Mouse (Mus musculus) midbrain, embryonic 12.5 days (tissue): Measurements from ENCODE around the gene Wee2. TPM values are rescaled to one million over a fixed set of nuclear protein-coding genes. Genes with fewer than 3 reads are reported as not detected.

Experiments used
- ATAC-seq: fragments of 200-750 bp; cut with Nextera tagmentation; 2 replicates; pipeline ENCODE4 v1.8.0; 2017; ENCODE audit warnings: low read depth, moderate TSS enrichment, moderate library complexity; ENCODE audit not compliant: low FRiP score
- H3K27ac ChIP-seq: fragments of 300-500 bp; sonication (generic); replicated peaks from 2 replicates; pipeline ENCODE4 v1.5.1; 2016; ENCODE audit warnings: mild to moderate bottlenecking
- H3K27me3 ChIP-seq: fragments of 300-500 bp; sonication (generic); 2 replicates; pipeline ENCODE4 v1.6.1; 2016; ENCODE audit warnings: mild to moderate bottlenecking
- H3K36me3 ChIP-seq: fragments of 300-500 bp; sonication (generic); 2 replicates; pipeline ENCODE4 v1.6.1; 2016
- H3K4me1 ChIP-seq: fragments of 300-500 bp; sonication (generic); 2 replicates; pipeline ENCODE4 v1.6.1; 2016
- H3K4me2 ChIP-seq: fragments of 300-500 bp; sonication (generic); replicated peaks from 2 replicates; pipeline ENCODE4 v1.6.1; 2016; ENCODE audit warnings: mild to moderate bottlenecking, moderate library complexity
- H3K4me3 ChIP-seq: fragments of 300-500 bp; sonication (generic); 2 replicates; pipeline ENCODE4 v1.5.1; 2016; ENCODE audit warnings: mild to moderate bottlenecking
- H3K9ac ChIP-seq: fragments of 300-500 bp; sonication (generic); replicated peaks from 2 replicates; pipeline ENCODE4 v1.6.1; 2016; ENCODE audit warnings: mild to moderate bottlenecking, moderate library complexity
- H3K9me3 ChIP-seq: fragments of 300-500 bp; sonication (generic); 2 replicates; pipeline ENCODE4 v1.6.1; 2016; ENCODE audit warnings: mild to moderate bottlenecking
- WGBS: fragments of 180-500 bp; shearing (Covaris S2); methylation state at CpG from one replicate; pipeline ENCODE4 v1.1.7; 2016; 5-methylcytosine and 5-hydroxymethylcytosine counted together
- polyA plus RNA-seq: library from polyadenylated mRNA; unstranded; fragments of >200 nt; fragmentation: Nextera tagmentation; extraction: Ambion mirVana; gene quantifications from 2 replicates; pipeline ENCODE4 v1.2.1, GENCODE M21; 2016

Gene Wee2
- polyA plus RNA-seq, 1 experiment from 2014 or later, result not detected

DNA sequence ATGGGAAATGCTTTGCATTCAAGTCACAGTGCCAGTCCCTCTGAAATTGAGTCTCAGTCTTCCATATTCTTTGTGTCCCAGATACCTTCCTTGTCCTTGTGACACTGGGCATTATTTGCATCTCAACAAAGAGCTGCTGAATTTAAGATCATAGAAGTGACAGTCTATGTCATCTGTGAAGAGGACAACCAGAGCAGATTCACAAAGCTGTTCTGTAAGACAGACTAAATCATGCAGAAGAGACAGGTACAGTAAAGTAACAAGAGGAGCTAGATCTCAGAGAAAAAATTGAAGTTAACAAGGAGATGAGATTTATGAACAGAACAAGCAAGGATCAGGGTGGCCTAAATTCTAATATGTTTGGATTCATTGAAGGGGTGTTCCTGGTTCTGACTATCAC lies 52.0 kb downstream of the Wee2 start, which contains the start of gene Tas2r137:
Gene Tas2r137, plus strand, starts transcription at position 301 of the 400 bp plus-strand sequence.
- no peak within 1 kb of the TSS for H3K4me2 ChIP-seq
- no peaks in the 10 kb centered on the region for H3K27me3 ChIP-seq
- no peak within 1 kb of the TSS for H3K9ac ChIP-seq
- peaks cover 3% of the 10 kb centered on the region; the same call in 1 of the 2 replicates for H3K36me3 ChIP-seq
- H3K4me3 ChIP-seq, result no peak within 1 kb of the TSS
- no peaks in the 10 kb centered on the region for H3K4me1 ChIP-seq
- no peak for ATAC-seq
- no peaks in the 10 kb centered on the region for H3K9me3 ChIP-seq
- H3K27ac ChIP-seq, result no peak within 1 kb of the TSS

DNA sequence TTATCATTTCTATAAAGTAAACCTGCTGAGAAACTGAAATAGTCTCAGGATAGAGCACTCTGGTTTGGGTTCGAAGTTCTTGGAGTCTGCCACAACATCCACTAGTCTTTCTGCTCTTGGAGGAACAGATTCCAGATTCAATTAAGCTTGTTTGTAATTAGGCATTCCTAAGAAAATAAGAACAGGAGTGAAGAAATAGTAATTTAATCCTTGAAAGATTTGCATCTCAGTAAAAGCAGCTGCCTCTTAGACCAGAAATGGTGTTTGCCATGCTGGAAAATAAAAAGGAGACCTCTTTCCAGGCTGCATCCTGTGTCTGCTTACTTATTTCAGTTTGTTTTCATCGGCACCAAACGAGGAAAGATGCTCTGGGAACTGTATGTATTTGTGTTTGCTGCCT lies 54.3 kb downstream of the Wee2 start, which contains the start of gene Tas2r108:
Gene Tas2r108, plus strand, starts transcription at position 301 of the 400 bp plus-strand sequence.
- WGBS, result 87% methylated on average over 3 of the region's 3 CpGs
- no peak within 1 kb of the TSS for H3K4me3 ChIP-seq
- H3K27me3 ChIP-seq, result no peaks in the 10 kb centered on the region
- no peak within 1 kb of the TSS for H3K27ac ChIP-seq
- no peak within 1 kb of the TSS for H3K9ac ChIP-seq
- no peak within 1 kb of the TSS for H3K4me2 ChIP-seq
- H3K9me3 ChIP-seq, result no peaks in the 10 kb centered on the region
- no peak for ATAC-seq
- no peaks in the 10 kb centered on the region for H3K4me1 ChIP-seq
- H3K36me3 ChIP-seq, result no peaks in the 10 kb centered on the region

Other genes starting within 250 kb of the Wee2 start
- 39.8 and 41.9 TPM in 2 replicates for gene Agk, start 113.9 kb upstream of the Wee2 start, polyA plus RNA-seq
- 17.1 and 18.8 TPM in 2 replicates for gene E330009J07Rik, start 3.0 kb upstream of the Wee2 start, polyA plus RNA-seq
- gene Ssbp1, start 32.3 kb downstream of the Wee2 start, polyA plus RNA-seq, result 176 and 192 TPM in 2 replicates
- not detected in 2 replicates for gene Tas2r137, start 52.1 kb downstream of the Wee2 start, polyA plus RNA-seq
- gene Tas2r108, start 54.4 kb downstream of the Wee2 start, polyA plus RNA-seq, result not detected in 2 replicates
- gene Prss37, start 80.4 kb downstream of the Wee2 start, polyA plus RNA-seq, result not detected in 2 replicates
- 0.32 and 0.33 TPM in 2 replicates for gene Olfr461, start 116.0 kb downstream of the Wee2 start, polyA plus RNA-seq
- not detected in 2 replicates for gene Olfr460, start 130.4 kb downstream of the Wee2 start, polyA plus RNA-seq
- 0.60 and 0.92 TPM in 2 replicates for gene Clec5a, start 146.7 kb downstream of the Wee2 start, polyA plus RNA-seq
- gene Tas2r138, start 174.2 kb downstream of the Wee2 start, polyA plus RNA-seq, result not detected in 2 replicates
- not detected in 2 replicates for gene Mgam, start 189.7 kb downstream of the Wee2 start, polyA plus RNA-seq